Mouse (Mus musculus) midbrain, embryonic 13.5 days (tissue): Measurements from ENCODE around the gene Gnas. TPM values are rescaled to one million over a fixed set of nuclear protein-coding genes. Genes with fewer than 3 reads are reported as not detected.

Experiments used
- ATAC-seq: fragments of 200-750 bp; cut with Nextera tagmentation; 2 replicates; pipeline ENCODE4 v1.8.0; 2017; ENCODE audit warnings: mild to moderate bottlenecking, moderate TSS enrichment, moderate library complexity
- H3K27ac ChIP-seq: fragments of 300-500 bp; sonication (generic); 2 replicates; pipeline ENCODE4 v1.5.1; 2015; ENCODE audit warnings: inconsistent platforms, mild to moderate bottlenecking, moderate library complexity
- H3K27me3 ChIP-seq: fragments of 300-500 bp; sonication (generic); 2 replicates; pipeline ENCODE4 v1.6.1; 2015; ENCODE audit warnings: mild to moderate bottlenecking, inconsistent platforms
- H3K36me3 ChIP-seq: fragments of 300-500 bp; sonication (generic); 2 replicates; pipeline ENCODE4 v1.6.1; 2015; ENCODE audit warnings: mild to moderate bottlenecking, inconsistent platforms
- H3K4me1 ChIP-seq: fragments of 300-500 bp; sonication (generic); replicated peaks from 2 replicates; pipeline ENCODE4 v1.6.1; 2015; ENCODE audit warnings: inconsistent platforms
- H3K4me2 ChIP-seq: fragments of 300-500 bp; sonication (generic); replicated peaks from 2 replicates; pipeline ENCODE4 v1.6.1; 2015; ENCODE audit warnings: moderate library complexity, mild to moderate bottlenecking, inconsistent platforms
- H3K4me3 ChIP-seq: fragments of 300-500 bp; sonication (generic); replicated peaks from 2 replicates; pipeline ENCODE4 v1.5.1; 2015; ENCODE audit warnings: mild to moderate bottlenecking, inconsistent platforms
- H3K9ac ChIP-seq: fragments of 300-500 bp; sonication (generic); replicated peaks from 2 replicates; pipeline ENCODE4 v1.6.1; 2015; ENCODE audit warnings: mild to moderate bottlenecking, inconsistent platforms
- H3K9me3 ChIP-seq: fragments of 300-500 bp; sonication (generic); 2 replicates; pipeline ENCODE4 v1.6.1; 2016; ENCODE audit warnings: mild to moderate bottlenecking, inconsistent platforms
- WGBS: fragments of 180-500 bp; shearing (Covaris S2); methylation state at CpG from one replicate; pipeline ENCODE4 v1.1.7; 2015; 5-methylcytosine and 5-hydroxymethylcytosine counted together
- polyA plus RNA-seq: library from polyadenylated mRNA; unstranded; fragments of >200 nt; fragmentation: Nextera tagmentation; extraction: Ambion mirVana; gene quantifications from 2 replicates; pipeline ENCODE4 v1.2.1, GENCODE M21; 2015

The Gnas gene
- polyA plus RNA-seq, 1 experiment from 2014 or later, result 1,205 TPM

- Histone ChIP-seq H3K36me3 (peaks cover 15% of the 10 kb centered on the region), H3K4me2 (no peak overlapping the region), H3K9ac (no peak overlapping the region), H3K27me3 (no peaks in the 10 kb centered on the region), H3K27ac (no peak overlapping the region), H3K9me3 (no peaks in the 10 kb centered on the region), H3K4me1 (no peaks in the 10 kb centered on the region), H3K4me3 (no peak overlapping the region)
- ATAC-seq, result no peak
- WGBS, result 93% methylated on average over 2 of the region's 2 CpGs
These were observed 10.2 kb upstream of the Gnas start for GRCm38 (mm10) chr2:174273961-174274360.

- Histone ChIP-seq H3K9ac (no peak overlapping the region), H3K4me1 (peaks cover 12% of the 10 kb centered on the region; the same call in 1 of the 2 replicates), H3K4me2 (no peak overlapping the region), H3K9me3 (0 out of 2 replicates have a peak, but pooled peaks cover 9% of the 10 kb centered on the region), H3K4me3 (no peak overlapping the region), H3K27me3 (peaks cover 18% of the 10 kb centered on the region), H3K36me3 (peaks cover 57% of the 10 kb centered on the region), H3K27ac (no peak overlapping the region)
- no peak for ATAC-seq
- 83% methylated on average over 8 of the region's 8 CpGs for WGBS
These were observed 4.3 kb upstream of the Gnas start for GRCm38 (mm10) chr2:174279771-174280170.

- H3K27me3 ChIP-seq, result peaks cover 54% of the 10 kb centered on the region
- no peak overlapping the region for H3K27ac ChIP-seq
- ATAC-seq, result no peak
- no peak overlapping the region for H3K9ac ChIP-seq
- H3K36me3 ChIP-seq, result peaks cover 72% of the 10 kb centered on the region
- H3K4me1 ChIP-seq, result peaks cover 13% of the 10 kb centered on the region; the same call in 1 of the 2 replicates
- H3K4me2 ChIP-seq, result peak overlapping the region; percentile 52
- H3K9me3 ChIP-seq, result peaks cover 26% of the 10 kb centered on the region
- peak overlapping the region; percentile 31 for H3K4me3 ChIP-seq
- WGBS, result 55% methylated on average over 11 of the region's 11 CpGs
These were observed 779 bp upstream of the Gnas start for GRCm38 (mm10) chr2:174283341-174283740.

GRCm38 (mm10) chr2:174284807-174285457 lies 812 bp downstream of the Gnas start:
- ATAC-seq, result no peak
- H3K36me3 ChIP-seq, result peaks cover 69% of the 10 kb centered on the region

GRCm38 (mm10) chr2:174285921-174286470 lies 1.9 kb downstream of the Gnas start:
- 50% methylated on average over 34 of the region's 34 CpGs for WGBS
- Histone ChIP-seq H3K27ac (no peak overlapping the region), H3K9me3 (peaks cover 26% of the 10 kb centered on the region), H3K27me3 (peaks cover 68% of the 10 kb centered on the region), H3K9ac (no peak overlapping the region), H3K4me2 (no peak overlapping the region), H3K4me3 (peak overlapping the region; percentile 17; the same call in 1 of the 2 replicates), H3K4me1 (peaks cover 31% of the 10 kb centered on the region), H3K36me3 (peaks cover 58% of the 10 kb centered on the region)
- no peak for ATAC-seq

More at GRCm38 (mm10) chr2:174284807-174285457, 812 bp downstream of the Gnas start:
- peaks cover 20% of the 10 kb centered on the region for H3K4me1 ChIP-seq
- peak overlapping the region; percentile 31 for H3K4me3 ChIP-seq
- H3K27ac ChIP-seq, result no peak overlapping the region
- peaks cover 68% of the 10 kb centered on the region for H3K27me3 ChIP-seq
- no peak overlapping the region for H3K9ac ChIP-seq
- WGBS, result 48% methylated on average over 58 of the region's 58 CpGs
- peak overlapping the region; percentile 52 for H3K4me2 ChIP-seq
- H3K9me3 ChIP-seq, result peaks cover 26% of the 10 kb centered on the region

- H3K27me3 ChIP-seq, result peaks cover 64% of the 10 kb centered on the region
- 30% methylated on average over 7 of the region's 7 CpGs for WGBS
- ATAC-seq, result no peak
- H3K36me3 ChIP-seq, result peaks cover 41% of the 10 kb centered on the region
- H3K9me3 ChIP-seq, result peaks cover 26% of the 10 kb centered on the region
- H3K27ac ChIP-seq, result no peak overlapping the region
- no peak overlapping the region for H3K9ac ChIP-seq
- no peak overlapping the region for H3K4me3 ChIP-seq
- no peak overlapping the region for H3K4me2 ChIP-seq
- H3K4me1 ChIP-seq, result peaks cover 50% of the 10 kb centered on the region
These were observed 3.8 kb downstream of the Gnas start for GRCm38 (mm10) chr2:174287921-174288320.

GRCm38 (mm10) chr2:174288673-174289430 lies 4.7 kb downstream of the Gnas start:
- peaks cover 26% of the 10 kb centered on the region for H3K9me3 ChIP-seq
- no peak overlapping the region for H3K27ac ChIP-seq
- H3K9ac ChIP-seq, result no peak overlapping the region
- ATAC-seq, result no peak
- H3K27me3 ChIP-seq, result peaks cover 59% of the 10 kb centered on the region
- H3K4me2 ChIP-seq, result no peak overlapping the region
- no peak overlapping the region for H3K4me3 ChIP-seq
- 55% methylated on average over 12 of the region's 12 CpGs for WGBS
- H3K4me1 ChIP-seq, result peaks cover 52% of the 10 kb centered on the region
- peaks cover 32% of the 10 kb centered on the region for H3K36me3 ChIP-seq

- peak overlapping the region; percentile 63 for H3K9ac ChIP-seq
- H3K9me3 ChIP-seq, result peaks cover 24% of the 10 kb centered on the region
- peak overlapping the region; percentile 76 for H3K4me2 ChIP-seq
- 50% methylated on average over 8 of the region's 8 CpGs for WGBS
- ATAC-seq, result no peak
- H3K36me3 ChIP-seq, result peaks cover 9% of the 10 kb centered on the region
- peaks cover 44% of the 10 kb centered on the region for H3K4me1 ChIP-seq
- peak overlapping the region; percentile 42 for H3K4me3 ChIP-seq
- peaks cover 36% of the 10 kb centered on the region for H3K27me3 ChIP-seq
- H3K27ac ChIP-seq, result peak overlapping the region; percentile 31; the same call in 1 of the 2 replicates
These were observed 7.0 kb downstream of the Gnas start for GRCm38 (mm10) chr2:174291029-174291661.

- H3K4me1 ChIP-seq, result peaks cover 47% of the 10 kb centered on the region
- H3K27ac ChIP-seq, result peak overlapping the region; percentile 31; the same call in 1 of the 2 replicates
- peaks cover 23% of the 10 kb centered on the region for H3K9me3 ChIP-seq
- peaks cover 31% of the 10 kb centered on the region for H3K27me3 ChIP-seq
- peak overlapping the region; percentile 76 for H3K4me2 ChIP-seq
- peak overlapping the region; percentile 63 for H3K9ac ChIP-seq
- WGBS, result 43% methylated on average over 2 of the region's 2 CpGs
- ATAC-seq, result no peak
- H3K36me3 ChIP-seq, result peaks cover 4% of the 10 kb centered on the region
- H3K4me3 ChIP-seq, result peak overlapping the region; percentile 42
These were observed 7.5 kb downstream of the Gnas start for GRCm38 (mm10) chr2:174291662-174292030.

GRCm38 (mm10) chr2:174294457-174294856 lies 10.3 kb downstream of the Gnas start:
- H3K4me2 ChIP-seq, result peak overlapping the region; percentile 61
- H3K4me3 ChIP-seq, result peak overlapping the region; percentile 70
- peak overlapping the region; percentile 81 for H3K27ac ChIP-seq
- WGBS, result 53% methylated on average over 8 of the region's 8 CpGs
- H3K36me3 ChIP-seq, result no peaks in the 10 kb centered on the region
- peaks cover 49% of the 10 kb centered on the region for H3K9me3 ChIP-seq
- ATAC-seq, result no peak
- H3K27me3 ChIP-seq, result peaks cover 31% of the 10 kb centered on the region
- peak overlapping the region; percentile 81 for H3K9ac ChIP-seq
- peaks cover 63% of the 10 kb centered on the region for H3K4me1 ChIP-seq

- peak overlapping the region; percentile 81 for H3K27ac ChIP-seq
- H3K9me3 ChIP-seq, result peaks cover 58% of the 10 kb centered on the region
- H3K4me3 ChIP-seq, result peak overlapping the region; percentile 70
- H3K36me3 ChIP-seq, result no peaks in the 10 kb centered on the region
- H3K9ac ChIP-seq, result peak overlapping the region; percentile 81
- H3K4me2 ChIP-seq, result peak overlapping the region; percentile 61
- H3K27me3 ChIP-seq, result peaks cover 35% of the 10 kb centered on the region
- WGBS, result 48% methylated on average over 36 of the region's 36 CpGs
- peak; percentile 91 for ATAC-seq
- peaks cover 63% of the 10 kb centered on the region for H3K4me1 ChIP-seq
These were observed 11.2 kb downstream of the Gnas start for GRCm38 (mm10) chr2:174295175-174295899.
